ENCODE assay signal across 9 mouse cellular contexts in genomic region chr8:76972947-76973552, GRCm38 (mm10).
DNase-seq lines count a peak whose midpoint lies in the region; ATAC-seq lines count a peak whose summit lies in the region.
"Had no signal": no experiment of that assay in that cellular context is flagged by ENCODE, and none has a peak within 500 bp of the region (broad histone marks: within the 10 kb centered on the region; RNA-seq: fewer than 3 reads in every experiment).

No protein-coding gene starts in this region.

- H3K4me3 ChIP-seq in embryonic facial prominence, embryonic 13.5 days, result no peak overlapping the region
- no peak overlapping the region for H3K4me3 ChIP-seq in embryonic facial prominence, embryonic 10.5 days
- no peak overlapping the region for H3K4me3 ChIP-seq in midbrain, embryonic 16.5 days (ENCODE audit: low read depth, low read length)
- H3K4me3 ChIP-seq: limb, embryonic 12.5 days had no signal

- H3K9ac ChIP-seq in embryonic facial prominence, embryonic 13.5 days, result no peak overlapping the region
- no peak overlapping the region for H3K9ac ChIP-seq in midbrain, embryonic 16.5 days (ENCODE audit: low read depth, low read length)
- H3K9ac ChIP-seq: limb, embryonic 12.5 days had no signal

- peak overlapping the region; percentile 74 for H3K27ac ChIP-seq in embryonic facial prominence, embryonic 13.5 days
- H3K27ac ChIP-seq in embryonic facial prominence, embryonic 10.5 days (replicated peaks), result no peak overlapping the region
- no peak overlapping the region for H3K27ac ChIP-seq in midbrain, embryonic 16.5 days (ENCODE audit: low read length)
- H3K27ac ChIP-seq: limb, embryonic 12.5 days had no signal

- peaks cover 7% of the 10 kb centered on the region; the same call in 1 of the 2 replicates for H3K4me1 ChIP-seq in embryonic facial prominence, embryonic 13.5 days
- no peaks in the 10 kb centered on the region for H3K4me1 ChIP-seq in embryonic facial prominence, embryonic 10.5 days
- peaks cover 2% of the 10 kb centered on the region; the same call in 1 of the 2 replicates for H3K4me1 ChIP-seq in midbrain, embryonic 16.5 days (ENCODE audit: control insufficient read depth, insufficient read depth, low read length)
- H3K4me1 ChIP-seq: limb, embryonic 12.5 days had no signal

- DNase-seq in embryonic facial prominence, embryonic 10.5 days (ENCODE audit: low spot score), result no peak
- peak; percentile 83 for DNase-seq in retina, postnatal 1 day
- DNase-seq in retina, embryonic 14.5 days (ENCODE audit: low spot score), result no peak
- DNase-seq in heart, postnatal 14 days, result peak; percentile 28 to 47
- DNase-seq in natural killer cell, adult 2 months (ENCODE audit: low spot score in 2 of 2), result no peak

- 43% methylated on average over 8 of the region's 8 CpGs for WGBS in embryonic facial prominence, embryonic 13.5 days
- WGBS in embryonic facial prominence, embryonic 10.5 days, result 61% methylated on average over 8 of the region's 8 CpGs
- 43% methylated on average over 8 of the region's 8 CpGs for WGBS in midbrain, embryonic 16.5 days

- H3K27me3 ChIP-seq in embryonic facial prominence, embryonic 13.5 days, result no peaks in the 10 kb centered on the region
- H3K27me3 ChIP-seq in embryonic facial prominence, embryonic 10.5 days (replicated peaks; ENCODE audit: low read depth, poor library complexity, severe bottlenecking), result no peaks in the 10 kb centered on the region
- no peaks in the 10 kb centered on the region for H3K27me3 ChIP-seq in midbrain, embryonic 16.5 days (ENCODE audit: control insufficient read depth, insufficient read depth, low read depth, low read length)
- H3K27me3 ChIP-seq: limb, embryonic 12.5 days had no signal

- intact Hi-C loops in heart, postnatal 14 days (cut with DNase I), result no loop called here

- 0 out of 2 replicates have a peak, but pooled peaks have one; percentile 37 for ATAC-seq in embryonic facial prominence, embryonic 13.5 days (ENCODE audit: insufficient number of reproducible peaks, insufficient read depth, low FRiP score, low TSS enrichment, low read depth)
- ATAC-seq in midbrain, embryonic 16.5 days, result peak; percentile 67; the same call in 1 of the 2 replicates
- no peak for ATAC-seq in inflammation-experienced regulatory T-cells, adult 6 months

- no peak overlapping the region for H3K4me2 ChIP-seq in embryonic facial prominence, embryonic 13.5 days
- H3K4me2 ChIP-seq in midbrain, embryonic 16.5 days (ENCODE audit: low read length), result no peak overlapping the region
- H3K4me2 ChIP-seq: limb, embryonic 12.5 days had no signal

- H3K36me3 ChIP-seq in embryonic facial prominence, embryonic 13.5 days, result no peaks in the 10 kb centered on the region
- no peaks in the 10 kb centered on the region for H3K36me3 ChIP-seq in embryonic facial prominence, embryonic 10.5 days (replicated peaks)
- H3K36me3 ChIP-seq in midbrain, embryonic 16.5 days (ENCODE audit: control insufficient read depth, insufficient read depth, low read length), result no peaks in the 10 kb centered on the region
- H3K36me3 ChIP-seq: limb, embryonic 12.5 days had no signal

- no peaks in the 10 kb centered on the region for H3K9me3 ChIP-seq in embryonic facial prominence, embryonic 13.5 days
- H3K9me3 ChIP-seq in embryonic facial prominence, embryonic 10.5 days, result no peaks in the 10 kb centered on the region
- H3K9me3 ChIP-seq in midbrain, embryonic 16.5 days (replicated peaks; ENCODE audit: control insufficient read depth, low read length, poor library complexity, severe bottlenecking), result no peaks in the 10 kb centered on the region
- H3K9me3 ChIP-seq: limb, embryonic 12.5 days had no signal

Comparison
In these comparisons a context has a peak if more than half of its experiments do, and no peak if none do; other contexts are left out.
1. DNase-seq: peak in retina, postnatal 1 day (single experiment) and heart, postnatal 14 days (2 of 2); none in embryonic facial prominence, embryonic 10.5 days (single experiment), retina, embryonic 14.5 days (single experiment) and natural killer cell, adult 2 months (0 of 2).